Mouse (Mus musculus) kidney, adult 8-10 months (tissue): Measurements from ENCODE around the gene Hmg20a.

Experiments
- DNase-seq, 2 experiments: peaks; one replicate each; pipeline ENCODE4 v3.0.0; 2022

The Hmg20a gene

GRCm38 (mm10) chr9:56451570-56451969 lies 33.2 kb downstream of the Hmg20a start:
- DNase-seq = no peak

DNA sequence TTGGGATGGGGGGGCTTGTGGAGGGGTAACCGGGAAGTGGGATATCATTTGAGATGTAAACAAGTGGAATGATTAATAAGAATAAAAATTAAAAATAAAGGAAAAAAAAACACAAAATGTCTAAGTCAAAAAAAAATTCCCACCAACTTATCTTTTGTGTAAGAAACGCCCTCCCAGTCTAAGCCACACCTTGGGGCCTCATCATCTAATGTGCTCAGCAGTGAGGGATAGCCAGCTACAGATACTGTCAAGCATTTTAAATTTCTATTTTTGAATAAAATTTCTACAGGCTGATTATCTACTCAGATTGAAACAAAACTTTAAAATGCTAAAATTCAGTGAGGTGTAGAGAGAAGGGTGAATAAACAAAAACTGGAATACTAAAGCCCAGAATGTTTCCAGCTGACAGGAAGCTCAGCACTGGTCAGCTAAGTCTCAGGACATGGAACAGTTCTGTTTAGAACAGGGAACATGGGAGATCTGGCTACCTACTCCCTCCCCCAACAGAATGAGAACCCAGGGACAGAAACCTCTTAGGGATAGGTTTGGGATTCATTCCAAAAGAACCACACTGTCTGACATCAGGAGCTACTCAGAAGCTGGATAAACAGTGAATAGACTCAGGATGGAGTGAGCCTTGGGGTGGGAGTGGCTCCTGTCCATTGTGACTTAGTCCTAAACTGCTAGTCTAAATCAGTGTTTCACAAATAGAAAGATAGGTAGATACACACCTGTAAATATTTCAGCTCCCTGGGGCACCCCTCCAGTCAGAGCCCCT lies 34.8 kb downstream of the Hmg20a start:
- no peak for DNase-seq

GRCm38 (mm10) chr9:56456426-56456825 lies 38.0 kb downstream of the Hmg20a start:
- peak in 1 of 2 experiments; percentile 16 for DNase-seq

DNA sequence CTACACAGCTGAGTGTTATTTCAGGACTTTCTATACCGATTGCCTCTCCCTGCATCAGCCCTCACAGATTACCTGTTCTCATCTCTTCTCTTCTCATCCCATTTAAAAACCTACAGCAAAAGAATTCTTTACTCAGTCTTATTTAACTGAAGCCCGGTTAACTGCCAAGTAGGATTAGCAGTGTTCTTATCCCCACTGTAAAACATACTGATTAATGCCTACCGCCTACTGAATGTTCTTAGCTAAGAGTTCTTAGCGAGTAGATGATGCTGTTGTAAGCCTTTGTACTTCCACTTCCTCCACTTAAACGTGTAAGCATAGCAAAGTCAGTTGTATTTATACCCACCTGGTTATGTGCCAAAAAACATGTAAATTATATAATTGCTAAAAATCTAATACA lies 42.6 kb downstream of the Hmg20a start:
- no peak for DNase-seq

GRCm38 (mm10) chr9:56462606-56463005 lies 44.2 kb downstream of the Hmg20a start:
- no peak for DNase-seq

DNA sequence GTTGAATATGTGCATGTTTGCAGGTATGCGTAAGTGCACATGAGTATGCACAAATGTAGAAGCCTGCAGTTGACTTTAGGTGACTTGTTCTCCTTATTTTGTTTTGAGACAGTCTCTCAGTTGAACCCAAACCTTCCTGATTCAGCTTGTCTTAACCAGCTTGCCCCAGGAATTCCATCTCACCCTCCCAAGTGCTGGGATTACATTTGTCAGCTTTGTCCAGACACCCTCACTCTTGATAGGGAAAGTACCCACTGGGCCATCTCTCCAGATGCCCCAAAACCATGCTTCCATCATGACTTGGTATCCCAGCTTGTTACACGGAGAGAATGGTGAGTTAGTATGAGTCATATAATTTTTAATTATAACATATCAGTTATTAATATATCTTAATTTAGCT lies 44.6 kb downstream of the Hmg20a start:
- no peak for DNase-seq

DNA sequence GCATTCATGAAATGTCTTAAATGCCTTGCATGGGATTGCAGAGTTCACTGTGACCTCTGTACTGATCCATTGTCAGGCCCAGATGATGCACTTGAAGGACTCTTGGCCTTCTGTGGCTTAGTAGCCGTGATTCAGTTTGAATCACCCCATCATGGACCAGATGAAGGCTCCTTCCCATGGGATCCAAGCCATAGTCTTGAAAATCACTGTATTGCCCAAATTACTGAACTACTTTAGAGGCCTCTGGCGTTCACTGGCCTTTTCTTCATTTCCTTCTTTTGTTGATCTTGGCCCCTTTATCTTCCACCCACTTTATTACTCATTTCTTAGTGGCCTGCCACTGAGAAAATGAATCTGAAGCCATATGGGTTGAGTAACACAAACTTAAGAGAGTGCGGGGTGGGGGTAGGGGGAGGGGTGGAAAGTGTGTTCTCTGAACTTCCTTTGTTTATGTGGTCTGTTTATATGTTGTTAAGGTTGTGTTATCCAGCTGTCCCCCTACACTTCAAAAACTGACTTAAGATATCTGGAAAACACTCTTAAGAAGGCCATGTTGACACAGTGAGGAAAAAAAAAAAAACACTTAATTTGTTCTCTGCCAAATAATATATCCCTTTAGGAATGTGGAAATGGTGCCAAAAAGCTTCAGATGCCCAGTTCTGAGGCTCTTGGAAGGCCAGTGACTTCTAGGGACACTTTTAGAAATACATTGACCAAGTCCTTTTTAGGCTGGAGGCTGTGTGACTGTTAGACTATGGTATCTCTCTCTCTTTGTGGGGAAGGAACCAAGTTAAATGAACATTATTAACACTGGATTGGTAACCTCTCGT lies 45.5 kb downstream of the Hmg20a start:
- DNase-seq = peak; percentile 18 to 43

- DNase-seq = peak; percentile 34 to 40
Observed at GRCm38 (mm10) chr9:56464863-56465654, 46.6 kb downstream of the Hmg20a start.

DNA sequence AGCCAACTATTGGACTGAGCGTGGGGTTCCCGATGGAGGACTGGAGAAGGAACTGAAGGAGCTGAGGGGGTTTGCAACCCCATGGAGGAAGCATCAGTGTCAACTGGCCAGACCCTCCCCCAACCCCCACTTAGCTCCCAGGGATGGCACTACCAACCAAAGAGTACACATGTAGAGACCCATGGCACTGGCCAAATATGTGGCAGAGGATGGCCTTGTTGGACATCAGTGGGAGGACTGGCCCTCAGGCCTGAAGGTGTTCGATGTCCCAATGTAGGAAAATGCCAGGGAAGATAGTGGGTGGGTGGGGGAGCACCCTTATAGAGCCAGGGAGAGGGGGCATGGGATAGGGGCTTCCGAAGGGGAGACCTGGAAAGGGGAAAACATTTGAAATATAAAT lies 47.8 kb downstream of the Hmg20a start:
- no peak for DNase-seq

GRCm38 (mm10) chr9:56469656-56470055 lies 51.2 kb downstream of the Hmg20a start:
- DNase-seq = no peak

GRCm38 (mm10) chr9:56470291-56470690 lies 51.9 kb downstream of the Hmg20a start:
- no peak for DNase-seq

DNA sequence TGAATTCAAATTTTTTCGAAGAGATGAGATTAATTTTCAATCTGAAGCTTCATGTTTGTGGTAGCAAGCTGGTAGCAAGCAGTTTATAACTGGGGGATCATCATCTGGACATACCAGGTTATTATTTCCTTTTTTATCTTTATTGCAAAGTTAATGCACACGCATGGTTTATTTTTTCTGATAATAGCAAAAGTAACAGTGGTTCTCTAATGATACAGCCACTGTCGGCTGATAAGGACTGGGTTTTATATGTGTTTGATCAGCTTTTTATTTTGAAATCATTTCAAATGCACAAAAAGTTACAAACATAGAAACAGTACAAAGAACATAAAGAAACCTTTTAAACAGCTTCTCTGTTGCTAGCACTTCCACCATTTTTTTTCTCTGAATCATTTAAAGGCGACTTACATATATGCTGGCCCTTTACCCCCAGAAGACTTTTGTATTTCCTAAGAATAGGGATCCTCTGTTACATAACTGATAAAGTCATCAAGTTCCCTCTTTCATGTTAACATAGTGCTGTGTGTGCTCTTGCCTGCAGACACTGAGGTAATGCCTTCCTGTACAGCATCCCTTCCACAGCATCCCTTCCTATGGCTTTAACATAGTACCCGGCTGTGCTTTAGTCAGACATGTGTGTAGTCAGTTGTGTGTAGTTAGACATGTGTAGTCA lies 60.7 kb downstream of the Hmg20a start:
- no peak for DNase-seq

GRCm38 (mm10) chr9:56482623-56483022 lies 64.2 kb downstream of the Hmg20a start:
- no peak for DNase-seq

GRCm38 (mm10) chr9:56485423-56485822 lies 67.0 kb downstream of the Hmg20a start:
- DNase-seq = no peak

DNA sequence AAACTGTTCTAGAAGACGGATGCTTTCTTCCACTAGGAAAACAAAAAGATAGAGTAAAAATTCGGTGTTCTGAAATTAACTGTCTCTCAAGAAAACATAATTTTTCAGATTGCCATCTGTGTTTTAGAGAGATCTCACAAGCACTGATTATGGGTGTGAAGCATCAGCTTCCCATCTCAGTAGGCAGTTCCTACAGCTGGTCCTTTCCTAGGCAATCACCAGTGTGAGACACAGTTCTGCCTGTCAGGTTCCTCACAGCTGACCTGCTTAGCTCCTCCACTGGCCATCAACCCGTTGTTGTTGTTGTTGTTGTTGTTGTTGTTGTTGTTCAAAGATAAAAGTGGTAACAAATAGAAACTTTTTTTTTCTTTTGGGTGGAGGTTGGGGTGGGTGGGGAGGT lies 67.7 kb downstream of the Hmg20a start:
- DNase-seq = no peak

DNA sequence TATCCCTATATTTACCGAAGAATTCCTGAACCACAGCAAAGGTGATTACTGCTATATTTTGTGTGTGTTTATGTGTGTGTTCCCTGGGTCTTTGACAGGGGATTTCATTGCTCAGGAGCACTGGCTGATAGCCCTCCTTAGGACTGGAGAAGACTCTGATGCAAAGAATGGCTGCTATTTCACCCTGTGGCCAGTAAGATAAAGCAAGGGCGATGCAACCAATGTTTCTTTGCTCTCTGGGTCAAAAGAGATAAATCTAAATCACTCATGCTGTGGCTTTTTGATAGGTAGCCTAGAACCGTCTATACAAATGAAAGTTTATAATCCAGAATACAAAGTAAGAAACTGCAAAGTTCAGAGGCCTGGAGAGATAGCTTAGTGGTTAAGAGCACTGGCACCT lies 69.2 kb downstream of the Hmg20a start:
- DNase-seq = no peak

DNA sequence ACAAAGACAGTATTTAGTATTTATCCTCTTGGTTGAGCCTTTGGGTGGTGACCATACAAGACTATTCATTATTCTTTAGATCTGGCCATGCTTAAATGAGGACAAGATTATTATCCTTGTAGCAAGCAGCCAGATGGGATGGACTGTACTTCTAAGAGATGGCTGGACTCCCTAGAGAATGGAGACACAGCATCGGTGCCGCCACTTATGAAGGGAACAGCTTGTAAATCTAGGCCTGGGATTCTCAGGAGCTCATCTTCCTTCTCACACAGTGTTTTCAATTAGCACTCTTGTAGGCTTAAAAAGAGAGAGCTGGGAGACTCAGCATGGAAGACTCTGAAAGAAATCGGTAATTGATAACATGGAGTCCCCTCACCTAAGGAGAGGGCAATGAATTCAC lies 74.0 kb downstream of the Hmg20a start:
- no peak for DNase-seq

DNA sequence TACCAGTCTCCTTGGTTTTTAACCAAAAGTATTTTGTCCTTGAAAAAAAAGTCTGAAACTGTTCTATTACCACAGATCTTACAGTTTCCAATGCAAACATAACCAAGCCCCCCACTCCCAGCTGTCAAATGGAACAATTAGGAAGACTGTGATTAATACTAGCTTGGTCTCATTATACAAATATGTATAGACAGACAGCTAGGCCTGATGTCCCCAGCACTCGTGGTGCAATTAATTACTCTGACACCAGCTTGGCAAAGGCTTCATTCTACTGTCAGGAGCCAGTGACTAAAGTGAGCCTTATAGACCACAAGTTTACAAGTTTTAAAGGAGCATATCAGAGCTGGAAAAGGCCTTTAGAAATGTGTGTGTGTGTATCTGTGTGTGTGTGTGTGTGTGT lies 74.5 kb downstream of the Hmg20a start:
- DNase-seq = no peak

- DNase-seq = no peak
Observed at GRCm38 (mm10) chr9:56495088-56495487, 76.7 kb downstream of the Hmg20a start.

DNA sequence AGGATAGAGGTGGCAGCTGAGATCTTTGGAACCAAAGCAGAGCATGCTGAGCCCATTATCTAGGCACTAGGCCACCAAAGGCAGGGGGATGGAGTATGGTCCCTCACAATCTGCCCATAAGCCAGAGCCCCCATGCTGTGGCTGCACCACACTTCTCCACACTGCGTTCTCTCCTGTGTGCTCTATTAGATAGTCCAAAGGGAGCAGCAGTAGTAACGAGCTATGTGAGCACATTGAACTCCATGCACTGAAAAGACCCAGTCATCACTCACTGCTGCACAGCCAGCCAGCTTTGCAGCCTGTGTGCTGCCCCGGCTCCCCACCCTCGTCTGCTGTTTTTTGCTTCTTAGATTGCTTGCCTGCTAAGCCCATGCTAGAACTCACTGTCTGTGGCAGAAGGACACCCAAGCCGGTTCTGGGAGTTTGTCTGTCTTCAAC lies 77.4 kb downstream of the Hmg20a start:
- DNase-seq = no peak

GRCm38 (mm10) chr9:56496567-56496966 lies 78.2 kb downstream of the Hmg20a start:
- no peak for DNase-seq

GRCm38 (mm10) chr9:56497181-56497864 lies 78.9 kb downstream of the Hmg20a start:
- peak; percentile 77 to 78 for DNase-seq
